Mouse (Mus musculus) spleen, adult 2 months (tissue): ENCODE measurements around the gene Ufl1. TPM values are rescaled to one million over a fixed set of nuclear protein-coding genes. Genes with fewer than 3 reads are reported as not detected.
"Not testable (repeated sequence)": the region's sequence is repeated elsewhere in the genome, so short reads cannot be mapped to it uniquely, and the experiment has no call there.

Source experiments
- DNase-seq, 2 experiments: peaks; one replicate each; pipeline versions ENCODE4 v3.0.0 to v3.0.0-alpha.2; 2012 to 2021; ENCODE audit warnings: low spot score in 2 of 2, low read depth in 1 of 2
- H3K27ac ChIP-seq: fragments of 200-500 bp; 2 replicates; pipeline ENCODE4 v1.5.1; 2012; ENCODE audit warnings: low read length, inconsistent platforms; ENCODE audit not compliant: insufficient read depth
- H3K27me3 ChIP-seq: fragments of 200-500 bp; 2 replicates; pipeline ENCODE4 v1.6.1; 2012; ENCODE audit warnings: mild to moderate bottlenecking, moderate library complexity, low read length, inconsistent platforms; ENCODE audit not compliant: control insufficient read depth, insufficient read depth
- H3K36me3 ChIP-seq: fragments of 200-500 bp; 2 replicates; pipeline ENCODE4 v1.6.1; 2012; ENCODE audit warnings: mild to moderate bottlenecking, low read length, inconsistent platforms; ENCODE audit not compliant: control insufficient read depth, insufficient read depth
- H3K4me1 ChIP-seq: fragments of 200-500 bp; 2 replicates; pipeline ENCODE4 v1.6.1; 2011; ENCODE audit warnings: inconsistent platforms; ENCODE audit not compliant: control insufficient read depth, insufficient read depth, insufficient read length
- H3K4me3 ChIP-seq: fragments of 200-500 bp; 2 replicates; pipeline ENCODE4 v1.5.1; 2011; ENCODE audit warnings: mild to moderate bottlenecking, inconsistent platforms; ENCODE audit not compliant: insufficient read depth, insufficient read length; ENCODE audit errors: extremely low read depth
- CTCF ChIP-seq: fragments of 200-500 bp; IDR thresholded peaks from 2 replicates; pipeline ENCODE4 v1.5.1; 2011; ENCODE audit warnings: mild to moderate bottlenecking, inconsistent platforms; ENCODE audit not compliant: insufficient read depth, insufficient read length, insufficient replicate concordance; ENCODE audit errors: extremely low read depth
- POLR2A ChIP-seq: fragments of 200-500 bp; IDR thresholded peaks from 2 replicates; pipeline ENCODE4 v1.6.1; 2011; ENCODE audit warnings: low read depth, low read length, inconsistent platforms
- WGBS: fragments of 180-500 bp; shearing (Covaris S2); methylation state at CpG from one replicate; pipeline ENCODE4 v1.1.7; 2018; 5-methylcytosine and 5-hydroxymethylcytosine counted together
- polyA plus RNA-seq: library from polyadenylated mRNA; depleted of rRNA; stranded (reverse); fragments of >200 nt; gene quantifications from 2 replicates; pipeline ENCODE4 v1.2.3, GENCODE M21; 2012; rRNA removed

Ufl1 gene
- polyA plus RNA-seq: 2.0 and 2.7 TPM in 2 replicates

DNA sequence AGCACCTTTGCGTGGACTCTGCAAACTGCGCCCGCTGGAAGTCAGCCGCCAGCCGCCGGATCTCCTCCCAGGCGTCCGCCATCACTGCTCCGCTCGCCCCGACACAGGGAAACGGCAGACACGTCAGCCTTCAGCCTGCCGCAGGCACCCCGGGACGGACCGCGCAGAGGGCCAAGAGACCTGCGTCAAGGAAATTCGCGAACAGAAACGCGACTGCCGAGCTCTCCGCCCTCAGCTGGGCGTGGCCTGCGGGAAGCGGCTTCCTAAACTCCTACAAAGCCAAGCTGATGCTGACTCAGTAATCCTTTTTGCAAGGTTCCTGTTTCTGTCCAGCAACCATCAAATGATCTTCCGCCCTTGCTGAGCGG, at the start of gene Ufl1:
Ufl1 (minus strand) TSS at position 151 of the 368 bp plus-strand sequence.
- no peak for TF ChIP-seq CTCF
- peak; percentile 77 for TF ChIP-seq POLR2A
- Histone ChIP-seq H3K27me3 (no peaks in the 10 kb centered on the region), H3K4me1 (no peaks in the 10 kb centered on the region), H3K4me3 (peak within 1 kb of the TSS; percentile 93), H3K36me3 (peaks cover 12% of the 10 kb centered on the region), H3K27ac (peak within 1 kb of the TSS; percentile 90)
- WGBS: under 1% methylated on average over 30 of the region's 30 CpGs
- peak; percentile 73 to 95 for DNase-seq

DNA sequence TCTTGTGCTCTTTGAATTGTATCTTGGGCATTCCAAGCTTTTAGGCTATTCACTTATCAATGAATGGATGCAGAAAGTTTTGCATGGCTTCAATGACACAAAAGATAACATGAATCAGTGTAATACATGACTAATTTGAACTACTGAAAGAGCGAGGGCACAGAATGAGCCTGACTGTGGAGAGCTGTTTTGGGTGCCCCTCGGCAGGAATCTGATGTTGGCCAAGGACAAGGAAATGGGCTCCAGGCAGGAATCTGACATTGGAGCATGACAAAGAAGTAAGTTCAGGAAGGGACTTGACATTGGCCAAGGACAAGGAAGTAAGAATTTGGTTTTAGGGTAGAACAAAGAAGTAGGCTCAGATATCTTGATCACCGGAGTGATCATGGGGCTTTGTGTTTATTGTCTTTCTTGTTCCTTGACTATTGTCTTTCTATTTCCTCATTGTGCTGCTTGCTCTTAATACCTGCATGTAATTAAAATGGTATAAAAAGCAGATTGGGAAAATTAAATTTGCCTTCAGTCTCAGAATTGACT, 44.1 kb upstream of the Ufl1 start:
- TF ChIP-seq CTCF (no peak), POLR2A (no peak)
- H3K36me3 ChIP-seq: no peaks in the 10 kb centered on the region

DNA sequence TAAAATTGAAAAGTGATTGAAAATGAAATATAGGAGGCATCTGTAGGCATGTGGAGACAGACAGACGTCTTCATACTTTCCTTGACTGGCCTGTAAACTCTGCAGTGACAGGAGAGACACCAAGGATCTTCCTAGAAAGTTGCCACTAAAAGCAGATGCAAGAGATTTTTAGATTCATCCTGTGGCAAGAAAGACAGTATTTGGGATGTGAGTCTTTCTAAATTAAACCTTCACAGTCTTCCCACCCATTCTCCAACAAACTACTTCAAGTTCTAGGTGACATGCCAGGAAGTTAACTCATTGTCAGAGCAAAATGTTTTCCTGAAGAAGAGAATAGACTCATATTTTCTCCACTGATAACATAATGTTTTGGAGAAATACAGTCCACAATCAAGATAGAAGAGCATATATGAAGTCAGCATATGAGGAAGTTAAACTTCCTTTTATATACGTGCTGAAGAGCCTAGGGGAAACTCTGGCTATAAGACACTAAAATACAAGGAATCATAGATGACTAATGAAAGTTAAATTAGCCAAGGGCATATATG, 41.1 kb upstream of the Ufl1 start:
- Histone ChIP-seq H3K4me1 (no peaks in the 10 kb centered on the region), H3K27me3 (no peaks in the 10 kb centered on the region), H3K4me3 (no peak overlapping the region), H3K27ac (no peak overlapping the region), H3K36me3 (no peaks in the 10 kb centered on the region)
- DNase-seq: no peak
- TF ChIP-seq POLR2A: no peak
- TF ChIP-seq CTCF: no peak
- WGBS: 38% methylated on average over 2 of the region's 2 CpGs

More for the DNA sequence above, 44.1 kb upstream of the Ufl1 start:
- H3K4me3 ChIP-seq: no peak overlapping the region
- H3K27me3 ChIP-seq: no peaks in the 10 kb centered on the region
- no peak overlapping the region for H3K27ac ChIP-seq
- 86% methylated on average over 3 of the region's 3 CpGs for WGBS
- no peaks in the 10 kb centered on the region for H3K4me1 ChIP-seq
- DNase-seq: no peak

DNA sequence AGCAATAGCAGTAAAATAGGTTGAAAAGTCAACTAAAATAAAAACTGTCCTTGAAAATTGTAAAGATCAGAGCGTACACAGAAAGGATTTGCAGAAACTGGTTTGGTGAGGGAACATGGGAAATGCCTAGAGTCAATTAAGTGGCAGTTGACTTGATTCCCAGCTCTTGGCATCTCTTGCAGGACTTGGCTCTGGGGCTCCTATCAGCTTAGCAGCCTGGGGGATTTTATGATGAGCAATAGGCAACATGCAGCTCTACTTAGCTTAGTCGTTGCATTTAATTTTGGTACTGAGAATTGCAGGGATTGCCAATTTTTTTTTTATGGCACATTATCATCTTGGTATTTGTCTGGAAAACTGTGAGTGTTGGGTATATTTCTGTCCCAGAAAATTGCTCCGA, 32.1 kb upstream of the Ufl1 start:
- no peak overlapping the region for H3K27ac ChIP-seq
- no peaks in the 10 kb centered on the region for H3K4me1 ChIP-seq
- no peak for DNase-seq
- H3K27me3 ChIP-seq: no peaks in the 10 kb centered on the region
- H3K4me3 ChIP-seq: no peak overlapping the region
- H3K36me3 ChIP-seq: no peaks in the 10 kb centered on the region
- 75% methylated on average over 3 of the region's 3 CpGs for WGBS
- TF ChIP-seq POLR2A (no peak), CTCF (no peak)

DNA sequence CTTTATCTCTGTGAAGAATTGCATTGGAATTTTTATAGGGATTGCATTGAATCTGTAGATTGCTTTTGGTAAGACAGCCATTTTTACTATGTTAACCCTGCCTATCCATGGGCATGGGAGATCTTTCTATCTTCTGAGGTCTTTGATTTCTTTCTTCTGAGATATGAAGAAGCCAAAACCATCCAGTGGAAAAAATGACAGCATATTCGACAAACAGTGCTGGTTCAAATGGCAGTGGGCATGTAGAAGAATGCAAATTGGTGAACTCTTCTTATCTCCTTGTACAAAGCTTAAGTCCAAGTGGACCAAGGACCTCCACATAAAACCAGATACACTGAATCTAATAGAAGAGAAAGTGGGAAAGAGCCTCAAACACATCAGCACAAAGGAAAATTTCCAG, 3.4 kb upstream of the Ufl1 start:
- H3K27ac ChIP-seq, DNase-seq, H3K4me1 ChIP-seq, H3K27me3 ChIP-seq, H3K36me3 ChIP-seq, H3K4me3 ChIP-seq: not testable (repeated sequence)
- WGBS: 75% methylated on average over 1 of the region's 1 CpGs

DNA sequence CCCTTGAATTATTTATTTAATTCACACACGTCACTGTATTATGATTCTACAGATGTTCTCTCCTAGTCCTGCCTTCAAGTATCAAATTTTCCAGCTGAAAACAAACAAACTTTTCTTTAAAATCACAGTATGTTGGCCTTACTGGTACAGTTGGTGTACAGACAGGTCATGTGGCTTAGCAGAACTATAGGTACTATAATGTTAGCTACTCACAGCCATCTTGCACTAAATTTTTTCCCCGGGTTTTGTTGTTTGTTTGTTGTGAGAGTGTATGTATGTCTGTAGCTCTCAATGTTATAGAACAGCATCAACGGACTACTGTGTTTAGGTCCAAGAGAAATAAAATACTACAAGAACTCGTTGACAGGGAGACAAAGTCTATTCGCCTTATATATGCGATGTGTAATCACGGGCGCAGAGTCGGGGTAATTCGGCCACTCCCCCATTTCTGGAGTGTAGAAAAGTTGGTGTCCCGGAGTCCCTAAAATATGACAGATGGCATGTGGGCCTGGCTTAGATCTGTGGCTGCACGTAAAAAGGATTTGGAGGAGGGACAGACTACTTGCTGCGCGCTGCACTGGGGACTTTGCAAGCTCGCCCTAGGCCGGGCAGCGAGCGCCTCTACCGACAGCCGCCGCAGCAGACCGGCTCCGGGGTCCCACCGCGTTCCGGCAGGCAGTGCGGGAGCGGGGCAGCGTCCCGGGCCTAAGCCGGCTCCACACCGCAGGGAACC, 517 bp downstream of the Ufl1 start:
- Histone ChIP-seq H3K27ac (peak overlapping the region; percentile 90), H3K36me3 (peaks cover 12% of the 10 kb centered on the region), H3K4me3 (peak overlapping the region; percentile 93), H3K4me1 (no peaks in the 10 kb centered on the region), H3K27me3 (no peaks in the 10 kb centered on the region)
- TF ChIP-seq CTCF (no peak), POLR2A (no peak)
- WGBS: 3% methylated on average over 32 of the region's 32 CpGs
- no peak for DNase-seq

DNA sequence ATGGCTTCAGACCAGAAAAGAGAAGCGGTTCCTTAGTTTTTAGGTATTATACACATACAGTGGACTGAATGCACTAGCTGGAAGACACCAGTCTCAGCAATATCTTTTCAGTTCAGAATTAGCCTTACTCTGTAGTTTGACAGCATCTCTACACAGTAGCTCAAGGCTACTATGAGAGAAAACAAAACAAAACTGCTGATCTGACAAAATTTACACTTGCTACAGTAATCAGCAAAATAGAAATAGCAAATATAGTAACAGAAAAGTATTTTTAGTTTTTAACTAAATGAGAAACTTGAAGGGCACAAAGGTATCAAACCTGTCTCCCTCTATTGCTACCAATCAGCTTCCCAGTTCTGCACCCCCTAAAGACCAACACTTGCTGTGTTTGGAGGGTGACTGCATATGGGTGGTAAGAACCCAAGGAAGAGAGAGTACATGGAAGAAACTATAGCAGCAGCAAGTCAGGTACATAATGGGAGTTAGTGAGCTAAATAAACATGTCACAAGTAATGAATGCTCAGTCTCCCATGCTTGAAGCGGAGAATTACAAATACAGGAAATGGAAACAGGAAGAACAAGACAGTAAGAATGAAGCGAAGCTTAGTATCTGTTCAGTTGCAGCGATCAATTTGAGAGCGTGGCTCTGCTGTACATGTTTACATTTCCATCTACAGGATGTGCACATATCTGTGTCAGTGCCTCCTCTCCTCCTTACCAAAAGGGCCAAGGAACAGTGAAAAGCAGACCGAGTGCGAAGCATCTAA, 8.6 kb downstream of the Ufl1 start:
- TF ChIP-seq CTCF (no peak), POLR2A (no peak)
- H3K27me3 ChIP-seq: no peaks in the 10 kb centered on the region
- H3K27ac ChIP-seq: peak overlapping the region; percentile 62
- WGBS: 74% methylated on average over 7 of the region's 7 CpGs
- no peak overlapping the region for H3K4me3 ChIP-seq
- peak in 1 of 2 experiments; percentile 11 for DNase-seq
- H3K4me1 ChIP-seq: no peaks in the 10 kb centered on the region
- peaks cover 30% of the 10 kb centered on the region for H3K36me3 ChIP-seq
